Mouse (Mus musculus) CH12.LX (cell line): Measurements from ENCODE around the gene Trim71. TPM values are rescaled to one million over a fixed set of nuclear protein-coding genes. Genes with fewer than 3 reads are reported as not detected.
"Not testable (repeated sequence)": the region's sequence is repeated elsewhere in the genome, so short reads cannot be mapped to it uniquely, and the experiment has no call there.

Source experiments
- DNase-seq: peaks from one replicate; pipeline ENCODE4 v3.0.0-alpha.2; 2013; ENCODE audit errors: extremely low read depth
- H3K27ac ChIP-seq: 2 replicates; pipeline ENCODE4 v1.5.1; 2012; ENCODE audit warnings: low read depth, mild to moderate bottlenecking, control low read depth, moderate library complexity; ENCODE audit not compliant: insufficient read depth
- H3K27me3 ChIP-seq: replicated peaks from 2 replicates; pipeline ENCODE3; 2012; ENCODE audit warnings: inconsistent platforms
- H3K36me3 ChIP-seq, 2 experiments: replicated peaks in 1 of 2; 2 replicates each; pipeline versions ENCODE3 to v1.6.1; 2012; ENCODE audit warnings: inconsistent platforms in 1 of 2, low read length in 1 of 2, mild to moderate bottlenecking in 1 of 2, mixed read lengths in 1 of 2, moderate library complexity in 1 of 2; ENCODE audit not compliant: control insufficient read depth in 1 of 2, insufficient read depth in 1 of 2
- H3K4me1 ChIP-seq, 2 experiments: 2 replicates each; pipeline ENCODE4 v1.6.1; 2012; ENCODE audit warnings: inconsistent platforms in 1 of 2, moderate library complexity in 1 of 2; ENCODE audit not compliant: insufficient read depth in 2 of 2, control insufficient read depth in 1 of 2
- H3K4me2 ChIP-seq: 2 replicates; pipeline ENCODE4 v1.6.1; 2012; ENCODE audit warnings: low read depth, mild to moderate bottlenecking, control low read depth; ENCODE audit not compliant: poor library complexity, insufficient read depth, severe bottlenecking
- H3K4me3 ChIP-seq, 3 experiments: fragments of 150-350 bp in 1 of 3; sonication (generic) in 1 of 3; replicated peaks in 1 of 3; 2 replicates each; pipeline versions ENCODE3 to v1.5.1; 2011 to 2012; ENCODE audit warnings: low read depth in 2 of 3, low read length in 2 of 3, mild to moderate bottlenecking in 2 of 3, moderate library complexity in 2 of 3, control low read depth in 1 of 3, improper control_type of control experiment in 1 of 3, inconsistent platforms in 1 of 3, mixed read lengths in 1 of 3; ENCODE audit not compliant: poor library complexity in 1 of 3
- H3K79me2 ChIP-seq: replicated peaks from 2 replicates; pipeline ENCODE4 v1.6.1; 2012; ENCODE audit warnings: mild to moderate bottlenecking, moderate library complexity; ENCODE audit not compliant: control insufficient read depth, poor library complexity, insufficient read depth, severe bottlenecking; ENCODE audit errors: extremely low read depth
- H3K9ac ChIP-seq: 2 replicates; pipeline ENCODE4 v1.6.1; 2012; ENCODE audit warnings: low read depth, mild to moderate bottlenecking, control low read depth, moderate library complexity; ENCODE audit not compliant: insufficient read depth
- H3K9me3 ChIP-seq: replicated peaks from 2 replicates; pipeline ENCODE3; 2012; ENCODE audit warnings: low read length, inconsistent platforms, mixed read lengths
- BHLHE40 ChIP-seq: IDR thresholded peaks from 2 replicates; pipeline ENCODE4 v1.6.1; 2011; ENCODE audit warnings: mild to moderate bottlenecking, low read depth, low read length, improper control_type of control experiment
- CTCF ChIP-seq, 2 experiments: IDR thresholded peaks in 1 of 2; conservative IDR thresholded peaks in 1 of 2; 2 replicates each; pipeline ENCODE4 v1.5.1; 2011 to 2012; ENCODE audit warnings: low read depth in 2 of 2, low read length in 2 of 2, improper control_type of control experiment in 1 of 2, inconsistent platforms in 1 of 2, mild to moderate bottlenecking in 1 of 2, moderate library complexity in 1 of 2
- ELF1 ChIP-seq: IDR thresholded peaks from 2 replicates; pipeline ENCODE4 v1.6.1; 2014; ENCODE audit warnings: low read depth, mild to moderate bottlenecking, inconsistent platforms, low read length, improper control_type of control experiment
- EP300 ChIP-seq: IDR thresholded peaks from 2 replicates; pipeline ENCODE4 v1.6.1; 2011; ENCODE audit warnings: low read length, improper control_type of control experiment
- ETS1 ChIP-seq: conservative IDR thresholded peaks from 2 replicates; pipeline ENCODE4 v1.6.1; 2012; ENCODE audit warnings: low read depth, mild to moderate bottlenecking, inconsistent platforms, low read length, improper control_type of control experiment, moderate library complexity
- GABPA ChIP-seq: IDR thresholded peaks from 2 replicates; pipeline ENCODE4 v1.6.1; 2012; ENCODE audit warnings: low read depth, low read length, improper control_type of control experiment, inconsistent platforms; ENCODE audit not compliant: insufficient replicate concordance
- IRF4 ChIP-seq: IDR thresholded peaks from 2 replicates; pipeline ENCODE4 v1.6.1; 2014; ENCODE audit warnings: low read depth, mild to moderate bottlenecking, inconsistent platforms, low read length, improper control_type of control experiment
- JUN ChIP-seq: IDR thresholded peaks from 2 replicates; pipeline ENCODE4 v1.6.1; 2011; ENCODE audit warnings: low read depth, mild to moderate bottlenecking, low read length, improper control_type of control experiment, moderate library complexity; ENCODE audit not compliant: insufficient read depth
- MAFK ChIP-seq: IDR thresholded peaks from 2 replicates; pipeline ENCODE4 v1.6.1; 2011; ENCODE audit warnings: low read length, improper control_type of control experiment; ENCODE audit not compliant: insufficient replicate concordance
- MAX ChIP-seq: IDR thresholded peaks from 2 replicates; pipeline ENCODE4 v1.6.1; 2011; ENCODE audit warnings: low read length, improper control_type of control experiment
- MEF2A ChIP-seq: IDR thresholded peaks from 2 replicates; pipeline ENCODE4 v1.6.1; 2014; ENCODE audit warnings: low read depth, mild to moderate bottlenecking, inconsistent platforms, low read length, improper control_type of control experiment, borderline replicate concordance
- MYC ChIP-seq: IDR thresholded peaks from 2 replicates; pipeline ENCODE4 v1.6.1; 2011; ENCODE audit warnings: low read depth, mild to moderate bottlenecking, improper control_type of control experiment, low read length
- NRF1 ChIP-seq: IDR thresholded peaks from 2 replicates; pipeline ENCODE4 v1.6.1; 2014; ENCODE audit warnings: low read depth, mild to moderate bottlenecking, inconsistent platforms, low read length, improper control_type of control experiment, moderate library complexity
- PAX5 ChIP-seq: IDR thresholded peaks from 2 replicates; pipeline ENCODE4 v1.6.1; 2012; ENCODE audit warnings: low read length, inconsistent platforms, mixed read lengths
- POLR2A ChIP-seq: IDR thresholded peaks from 2 replicates; pipeline ENCODE4 v1.6.1; 2011; ENCODE audit warnings: low read depth, mild to moderate bottlenecking, improper control_type of control experiment, low read length
- RAD21 ChIP-seq: IDR thresholded peaks from 2 replicates; pipeline ENCODE4 v1.6.1; 2011; ENCODE audit warnings: low read depth, mild to moderate bottlenecking, low read length, improper control_type of control experiment, moderate library complexity
- RCOR1 ChIP-seq: conservative IDR thresholded peaks from 2 replicates; pipeline ENCODE4 v1.6.1; 2012; ENCODE audit warnings: low read depth, mild to moderate bottlenecking, inconsistent platforms, low read length, improper control_type of control experiment
- SIN3A ChIP-seq: IDR thresholded peaks from 2 replicates; pipeline ENCODE4 v1.6.1; 2012; ENCODE audit warnings: low read length, improper control_type of control experiment, inconsistent platforms
- SMC3 ChIP-seq: IDR thresholded peaks from 2 replicates; pipeline ENCODE4 v1.6.1; 2011; ENCODE audit warnings: low read depth, low read length, improper control_type of control experiment
- TBP ChIP-seq: conservative IDR thresholded peaks from 2 replicates; pipeline ENCODE4 v1.6.1; 2011; ENCODE audit warnings: low read depth, low read length, improper control_type of control experiment
- TCF12 ChIP-seq: IDR thresholded peaks from 2 replicates; pipeline ENCODE4 v1.6.1; 2014; ENCODE audit warnings: low read depth, mild to moderate bottlenecking, inconsistent platforms, low read length, improper control_type of control experiment
- USF1 ChIP-seq: IDR thresholded peaks from 2 replicates; pipeline ENCODE4 v1.6.1; 2014; ENCODE audit warnings: low read depth, mild to moderate bottlenecking, inconsistent platforms, low read length, improper control_type of control experiment
- USF2 ChIP-seq: conservative IDR thresholded peaks from 2 replicates; pipeline ENCODE4 v1.6.1; 2011; ENCODE audit warnings: low read depth, low read length, improper control_type of control experiment
- ZNF384 ChIP-seq: IDR thresholded peaks from 2 replicates; pipeline ENCODE4 v1.6.1; 2012; ENCODE audit warnings: low read depth, low read length, improper control_type of control experiment, inconsistent platforms
- dilution Hi-C: fragments of 300-500 bp; cut with MboI; formaldehyde crosslinking; loops from 2 replicates; pipeline ENCODE4 v1.14.3; 2020; ENCODE audit warnings: low sequenced_read_pairs; ENCODE audit not compliant: extremely low pct_unique_long_range_greater_than_20kb, extremely low pct_ligation_motif_present
- in situ Hi-C: fragments of 300-500 bp; cut with MboI; formaldehyde crosslinking; loops from 3 replicates; pipeline ENCODE4 v1.14.3; 2019; ENCODE audit warnings: low sequenced_read_pairs, low pct_ligation_motif_present, low pct_unique_long_range_greater_than_20kb, mixed read lengths
- polyA plus RNA-seq: library from polyadenylated mRNA; unstranded; fragments of >175 nt; gene quantifications from 2 replicates; pipeline ENCODE4 v1.2.1, GENCODE M21; 2012; ENCODE audit warnings: low read depth; ENCODE audit not compliant: insufficient read length
- total RNA-seq, 2 experiments: library from RNA; depleted of rRNA; stranded (reverse); fragments of 300-350 nt in 1 of 2; fragments of >200 nt in 1 of 2; gene quantifications; 2 replicates each; pipeline ENCODE4 v1.2.3; 2012 to 2014

Gene Trim71
- total and polyA plus RNA-seq, 3 experiments = under 0.01 TPM; not detected in 2

GRCm38 (mm10) chr9:114522041-114522440 lies 42.1 kb downstream of the Trim71 start:
- no peaks in the 10 kb centered on the region for H3K79me2 ChIP-seq
- no peak overlapping the region for H3K9ac ChIP-seq
- no peak for DNase-seq
- H3K36me3 ChIP-seq = no peaks in the 10 kb centered on the region
- H3K9me3 ChIP-seq = no peaks in the 10 kb centered on the region
- dilution Hi-C loops (no loop called here), in situ Hi-C loops (no loop called here)
- no peak overlapping the region for H3K4me2 ChIP-seq
- no peak overlapping the region for H3K4me3 ChIP-seq
- peaks cover 6 to 23% of the 10 kb centered on the region in 2 experiments for H3K4me1 ChIP-seq
- H3K27me3 ChIP-seq = no peaks in the 10 kb centered on the region
- no peak overlapping the region for H3K27ac ChIP-seq
- TF ChIP-seq MAX (no peak), POLR2A (no peak), PAX5 (no peak), CTCF (conservative IDR thresholded peaks at IDR 0.05 in 1 of 2, IDR thresholded peaks at IDR 0.05 in 1 of 2; ENCODE audit: low read depth in 2 of 2, low read length in 2 of 2) (peak in 1 of 2 experiments; percentile 58; a peak in 3 of 4 replicates), EP300 (no peak), ZNF384 (no peak), SMC3 (peak; percentile 60), MYC (no peak), RAD21 (peak; percentile 24), SIN3A (no peak), ETS1 (no peak)
- TF ChIP-seq, all 38 proteins: peak for 3

- H3K9me3 ChIP-seq, H3K36me3 ChIP-seq, H3K9ac ChIP-seq, in situ Hi-C loops, H3K79me2 ChIP-seq, H3K27me3 ChIP-seq, DNase-seq, H3K4me3 ChIP-seq, H3K27ac ChIP-seq, H3K4me2 ChIP-seq, dilution Hi-C loops: not testable (repeated sequence)
- TF ChIP-seq ZNF384 = peak; percentile 75
- peaks cover 6 to 16% of the 10 kb centered on the region in 2 experiments for H3K4me1 ChIP-seq
Observed at GRCm38 (mm10) chr9:114520529-114520928, 43.6 kb downstream of the Trim71 start.

- Histone ChIP-seq H3K4me1 (peaks cover 3 to 16% of the 10 kb centered on the region in 2 experiments; a peak in 3 of 4 replicates), H3K4me3 (no peak overlapping the region), H3K9ac (no peak overlapping the region), H3K27me3 (no peaks in the 10 kb centered on the region), H3K27ac (no peak overlapping the region), H3K79me2 (no peaks in the 10 kb centered on the region), H3K9me3 (no peaks in the 10 kb centered on the region), H3K36me3 (no peaks in the 10 kb centered on the region), H3K4me2 (no peak overlapping the region)
- DNase-seq = no peak
- no peak for TF ChIP-seq USF1
- TF ChIP-seq NRF1 = no peak
- no peak for TF ChIP-seq PAX5
- TF ChIP-seq GABPA = no peak
- no peak for TF ChIP-seq BHLHE40
- TF ChIP-seq MEF2A = no peak
- no peak for TF ChIP-seq RCOR1
- no peak for TF ChIP-seq ZNF384
- TF ChIP-seq MAX = no peak
- no peak for TF ChIP-seq MAFK
- TF ChIP-seq TBP = no peak
- no peak for TF ChIP-seq EP300
- no peak for TF ChIP-seq JUN
- TF ChIP-seq SMC3 = peak; percentile 46
- no peak for TF ChIP-seq IRF4
- no peak for TF ChIP-seq USF2
- TF ChIP-seq CTCF (conservative IDR thresholded peaks at IDR 0.05 in 1 of 2, IDR thresholded peaks at IDR 0.05 in 1 of 2; ENCODE audit: low read depth in 2 of 2, low read length in 2 of 2) = peak in 1 of 2 experiments; percentile 63; a peak in 2 of 4 replicates
- TF ChIP-seq TCF12 = no peak
- no peak for TF ChIP-seq ELF1
- peak; percentile 34 for TF ChIP-seq RAD21
- in situ Hi-C loops (loop anchor here (5.0 kb wide), 1 partner anchor 63 kb away; no protein-coding TSS in a partner anchor), dilution Hi-C loops (no loop called here)
Observed at GRCm38 (mm10) chr9:114518812-114519477, 45.2 kb downstream of the Trim71 start.
